Mouse (Mus musculus) CH12.LX (cell line): ENCODE data around the gene March1. TPM values are rescaled to one million over a fixed set of nuclear protein-coding genes. Genes with fewer than 3 reads are reported as not detected.

ENCODE experiments used
- DNase-seq: peaks from one replicate; pipeline ENCODE4 v3.0.0-alpha.2; 2013; ENCODE audit errors: extremely low read depth
- H3K27ac ChIP-seq: 2 replicates; pipeline ENCODE4 v1.5.1; 2012; ENCODE audit warnings: low read depth, mild to moderate bottlenecking, control low read depth, moderate library complexity; ENCODE audit not compliant: insufficient read depth
- H3K27me3 ChIP-seq: replicated peaks from 2 replicates; pipeline ENCODE3; 2012; ENCODE audit warnings: inconsistent platforms
- H3K36me3 ChIP-seq, 2 experiments: replicated peaks in 1 of 2; 2 replicates each; pipeline versions ENCODE3 to v1.6.1; 2012; ENCODE audit warnings: inconsistent platforms in 1 of 2, low read length in 1 of 2, mild to moderate bottlenecking in 1 of 2, mixed read lengths in 1 of 2, moderate library complexity in 1 of 2; ENCODE audit not compliant: control insufficient read depth in 1 of 2, insufficient read depth in 1 of 2
- H3K4me1 ChIP-seq, 2 experiments: 2 replicates each; pipeline ENCODE4 v1.6.1; 2012; ENCODE audit warnings: inconsistent platforms in 1 of 2, moderate library complexity in 1 of 2; ENCODE audit not compliant: insufficient read depth in 2 of 2, control insufficient read depth in 1 of 2
- H3K4me2 ChIP-seq: 2 replicates; pipeline ENCODE4 v1.6.1; 2012; ENCODE audit warnings: low read depth, mild to moderate bottlenecking, control low read depth; ENCODE audit not compliant: poor library complexity, insufficient read depth, severe bottlenecking
- H3K4me3 ChIP-seq, 3 experiments: fragments of 150-350 bp in 1 of 3; sonication (generic) in 1 of 3; replicated peaks in 1 of 3; 2 replicates each; pipeline versions ENCODE3 to v1.5.1; 2011 to 2012; ENCODE audit warnings: low read depth in 2 of 3, low read length in 2 of 3, mild to moderate bottlenecking in 2 of 3, moderate library complexity in 2 of 3, control low read depth in 1 of 3, improper control_type of control experiment in 1 of 3, inconsistent platforms in 1 of 3, mixed read lengths in 1 of 3; ENCODE audit not compliant: poor library complexity in 1 of 3
- H3K79me2 ChIP-seq: replicated peaks from 2 replicates; pipeline ENCODE4 v1.6.1; 2012; ENCODE audit warnings: mild to moderate bottlenecking, moderate library complexity; ENCODE audit not compliant: control insufficient read depth, poor library complexity, insufficient read depth, severe bottlenecking; ENCODE audit errors: extremely low read depth
- H3K9ac ChIP-seq: 2 replicates; pipeline ENCODE4 v1.6.1; 2012; ENCODE audit warnings: low read depth, mild to moderate bottlenecking, control low read depth, moderate library complexity; ENCODE audit not compliant: insufficient read depth
- H3K9me3 ChIP-seq: replicated peaks from 2 replicates; pipeline ENCODE3; 2012; ENCODE audit warnings: low read length, inconsistent platforms, mixed read lengths
- CTCF ChIP-seq, 2 experiments: IDR thresholded peaks in 1 of 2; conservative IDR thresholded peaks in 1 of 2; 2 replicates each; pipeline ENCODE4 v1.5.1; 2011 to 2012; ENCODE audit warnings: low read depth in 2 of 2, low read length in 2 of 2, improper control_type of control experiment in 1 of 2, inconsistent platforms in 1 of 2, mild to moderate bottlenecking in 1 of 2, moderate library complexity in 1 of 2
- ELF1 ChIP-seq: IDR thresholded peaks from 2 replicates; pipeline ENCODE4 v1.6.1; 2014; ENCODE audit warnings: low read depth, mild to moderate bottlenecking, inconsistent platforms, low read length, improper control_type of control experiment
- GABPA ChIP-seq: IDR thresholded peaks from 2 replicates; pipeline ENCODE4 v1.6.1; 2012; ENCODE audit warnings: low read depth, low read length, improper control_type of control experiment, inconsistent platforms; ENCODE audit not compliant: insufficient replicate concordance
- JUN ChIP-seq: IDR thresholded peaks from 2 replicates; pipeline ENCODE4 v1.6.1; 2011; ENCODE audit warnings: low read depth, mild to moderate bottlenecking, low read length, improper control_type of control experiment, moderate library complexity; ENCODE audit not compliant: insufficient read depth
- JUND ChIP-seq: conservative IDR thresholded peaks from 2 replicates; pipeline ENCODE4 v1.6.1; 2011; ENCODE audit warnings: low read depth, low read length, improper control_type of control experiment
- KAT2A ChIP-seq: IDR thresholded peaks from 2 replicates; pipeline ENCODE4 v1.6.1; 2012; ENCODE audit warnings: low read length, improper control_type of control experiment, inconsistent platforms; ENCODE audit not compliant: insufficient replicate concordance
- MAX ChIP-seq: IDR thresholded peaks from 2 replicates; pipeline ENCODE4 v1.6.1; 2011; ENCODE audit warnings: low read length, improper control_type of control experiment
- MAZ ChIP-seq: IDR thresholded peaks from 2 replicates; pipeline ENCODE4 v1.6.1; 2012; ENCODE audit warnings: low read depth, mild to moderate bottlenecking, inconsistent platforms, low read length, improper control_type of control experiment, moderate library complexity
- MEF2A ChIP-seq: IDR thresholded peaks from 2 replicates; pipeline ENCODE4 v1.6.1; 2014; ENCODE audit warnings: low read depth, mild to moderate bottlenecking, inconsistent platforms, low read length, improper control_type of control experiment, borderline replicate concordance
- MYC ChIP-seq: IDR thresholded peaks from 2 replicates; pipeline ENCODE4 v1.6.1; 2011; ENCODE audit warnings: low read depth, mild to moderate bottlenecking, improper control_type of control experiment, low read length
- PAX5 ChIP-seq: IDR thresholded peaks from 2 replicates; pipeline ENCODE4 v1.6.1; 2012; ENCODE audit warnings: low read length, inconsistent platforms, mixed read lengths
- RAD21 ChIP-seq: IDR thresholded peaks from 2 replicates; pipeline ENCODE4 v1.6.1; 2011; ENCODE audit warnings: low read depth, mild to moderate bottlenecking, low read length, improper control_type of control experiment, moderate library complexity
- RCOR1 ChIP-seq: conservative IDR thresholded peaks from 2 replicates; pipeline ENCODE4 v1.6.1; 2012; ENCODE audit warnings: low read depth, mild to moderate bottlenecking, inconsistent platforms, low read length, improper control_type of control experiment
- SIN3A ChIP-seq: IDR thresholded peaks from 2 replicates; pipeline ENCODE4 v1.6.1; 2012; ENCODE audit warnings: low read length, improper control_type of control experiment, inconsistent platforms
- SMC3 ChIP-seq: IDR thresholded peaks from 2 replicates; pipeline ENCODE4 v1.6.1; 2011; ENCODE audit warnings: low read depth, low read length, improper control_type of control experiment
- TBP ChIP-seq: conservative IDR thresholded peaks from 2 replicates; pipeline ENCODE4 v1.6.1; 2011; ENCODE audit warnings: low read depth, low read length, improper control_type of control experiment
- UBTF ChIP-seq: IDR thresholded peaks from 2 replicates; pipeline ENCODE4 v1.6.1; 2012; ENCODE audit warnings: low read depth, mild to moderate bottlenecking, inconsistent platforms, low read length, improper control_type of control experiment, moderate library complexity
- USF2 ChIP-seq: conservative IDR thresholded peaks from 2 replicates; pipeline ENCODE4 v1.6.1; 2011; ENCODE audit warnings: low read depth, low read length, improper control_type of control experiment
- ZC3H11A ChIP-seq: IDR thresholded peaks from 2 replicates; pipeline ENCODE4 v1.6.1; 2012; ENCODE audit warnings: low read depth, mild to moderate bottlenecking, inconsistent platforms, low read length, improper control_type of control experiment
- ZKSCAN1 ChIP-seq: IDR thresholded peaks from 2 replicates; pipeline ENCODE4 v1.6.1; 2012; ENCODE audit warnings: low read depth, inconsistent platforms, low read length, improper control_type of control experiment, borderline replicate concordance
- ZMIZ1 ChIP-seq: IDR thresholded peaks from 2 replicates; pipeline ENCODE4 v1.6.1; 2012; ENCODE audit warnings: low read depth, mild to moderate bottlenecking, inconsistent platforms, low read length, improper control_type of control experiment
- ZNF384 ChIP-seq: IDR thresholded peaks from 2 replicates; pipeline ENCODE4 v1.6.1; 2012; ENCODE audit warnings: low read depth, low read length, improper control_type of control experiment, inconsistent platforms
- dilution Hi-C: fragments of 300-500 bp; cut with MboI; formaldehyde crosslinking; loops from 2 replicates; pipeline ENCODE4 v1.14.3; 2020; ENCODE audit warnings: low sequenced_read_pairs; ENCODE audit not compliant: extremely low pct_unique_long_range_greater_than_20kb, extremely low pct_ligation_motif_present
- in situ Hi-C: fragments of 300-500 bp; cut with MboI; formaldehyde crosslinking; loops from 3 replicates; pipeline ENCODE4 v1.14.3; 2019; ENCODE audit warnings: low sequenced_read_pairs, low pct_ligation_motif_present, low pct_unique_long_range_greater_than_20kb, mixed read lengths
- polyA plus RNA-seq: library from polyadenylated mRNA; unstranded; fragments of >175 nt; gene quantifications from 2 replicates; pipeline ENCODE4 v1.2.1, GENCODE M21; 2012; ENCODE audit warnings: low read depth; ENCODE audit not compliant: insufficient read length
- total RNA-seq, 2 experiments: library from RNA; depleted of rRNA; stranded (reverse); fragments of 300-350 nt in 1 of 2; fragments of >200 nt in 1 of 2; gene quantifications; 2 replicates each; pipeline ENCODE4 v1.2.3; 2012 to 2014

The March1 gene
- total and polyA plus RNA-seq, 3 experiments = 0.16 to 0.21 TPM; not detected in 1

DNA sequence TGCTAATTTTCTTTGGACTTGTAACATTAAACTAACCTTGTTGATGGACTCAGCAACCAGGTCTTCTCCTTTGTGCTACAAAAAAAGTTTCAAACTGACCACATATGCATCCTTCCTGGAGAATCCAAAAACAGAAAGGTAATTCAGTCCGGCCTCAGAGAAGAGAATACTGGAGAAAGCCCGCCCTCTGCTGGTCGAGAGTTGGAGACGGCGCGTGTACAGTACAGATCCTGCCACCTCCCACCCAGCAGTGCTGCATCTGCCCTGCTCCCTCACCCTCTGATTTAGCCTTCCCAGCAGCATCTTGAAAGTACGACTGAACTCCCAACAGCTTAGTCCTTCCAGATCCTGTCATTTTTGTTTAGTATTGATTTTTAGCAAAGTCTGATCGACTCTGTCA lies 878.0 kb downstream of the March1 start (continued):
- TF ChIP-seq SIN3A (no peak), ELF1 (no peak), GABPA (no peak), PAX5 (no peak)

DNA sequence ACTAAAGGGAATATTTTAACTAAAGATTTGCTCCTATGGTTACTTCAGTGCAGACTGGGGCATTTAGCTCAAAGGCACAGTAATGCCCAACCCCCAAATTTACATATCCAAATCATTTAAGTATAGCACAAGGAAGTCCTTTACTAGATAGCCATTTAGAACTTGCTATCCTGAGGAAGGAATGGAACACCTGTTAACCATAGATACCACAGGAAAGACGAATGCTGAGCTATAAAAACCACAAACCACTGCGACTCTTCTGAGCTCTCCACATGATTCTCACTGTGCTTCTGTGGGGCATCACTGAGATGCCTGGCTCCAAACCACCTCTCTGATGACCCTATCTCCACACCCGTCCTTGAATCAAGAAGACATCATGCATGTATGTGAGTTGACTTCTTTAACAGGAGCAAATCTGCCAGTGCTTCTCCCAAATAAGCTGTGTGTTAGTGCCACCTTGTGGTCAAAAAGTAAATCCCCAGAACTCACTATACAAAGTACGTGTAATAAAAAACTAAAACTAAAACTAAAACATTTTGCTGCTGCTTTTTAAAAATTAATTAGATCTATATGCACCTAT lies 879.4 kb downstream of the March1 start:
- Histone ChIP-seq H3K9me3 (no peaks in the 10 kb centered on the region), H3K4me2 (peak overlapping the region; percentile 68; the same call in 1 of the 2 replicates), H3K36me3 (no peaks in the 10 kb centered on the region), H3K9ac (0 out of 2 replicates have a peak overlapping the region, but pooled peaks have one; percentile 24), H3K4me3 (no peak overlapping the region), H3K4me1 (peaks cover 0 to 23% of the 10 kb centered on the region in 2 experiments; a peak in 2 of 4 replicates), H3K79me2 (no peaks in the 10 kb centered on the region), H3K27me3 (no peaks in the 10 kb centered on the region), H3K27ac (no peak overlapping the region)
- dilution Hi-C loops = no loop called here
- in situ Hi-C loops = loop anchor here (5.0 kb wide), 1 partner anchor 50 kb away; no protein-coding TSS in a partner anchor
- TF ChIP-seq ZC3H11A (no peak), UBTF (no peak), USF2 (no peak), SMC3 (peak; percentile 67), MAX (0 out of 2 replicates have a peak, but pooled peaks have one; percentile 17), RAD21 (peak; percentile 83), MYC (0 out of 2 replicates have a peak, but pooled peaks have one; percentile 14), ZNF384 (no peak; the same call in 1 of the 2 replicates), RCOR1 (no peak), TBP (no peak), JUN (no peak), ZMIZ1 (no peak), PAX5 (no peak), JUND (0 out of 2 replicates have a peak, but pooled peaks have one; percentile 39), CTCF (conservative IDR thresholded peaks at IDR 0.05 in 1 of 2, IDR thresholded peaks at IDR 0.05 in 1 of 2; ENCODE audit: low read depth in 2 of 2, low read length in 2 of 2) (peak; percentile 62 to 85), KAT2A (no peak), ZKSCAN1 (no peak), MEF2A (no peak), MAZ (no peak)
- DNase-seq = peak; percentile 76
